Mouse (Mus musculus) neutrophil, adult 5-6 weeks (primary cell): ENCODE measurements at regions not wholly inside any gene's neighbourhood (a gene's known extent, or its start where the extent isn't known, plus 50 kb on each side); places are given as distances from the start of the nearest gene placed in this dataset.

Experiments
- ATAC-seq: fragments of 151-379, 151-347 bp; 2 replicates; pipeline ENCODE4 v1.8.0; 2017; ENCODE audit warnings: mild to moderate bottlenecking, moderate TSS enrichment; ENCODE audit not compliant: insufficient number of reproducible peaks, poor library complexity, low FRiP score, severe bottlenecking; ENCODE audit errors: extremely low read depth

DNA sequence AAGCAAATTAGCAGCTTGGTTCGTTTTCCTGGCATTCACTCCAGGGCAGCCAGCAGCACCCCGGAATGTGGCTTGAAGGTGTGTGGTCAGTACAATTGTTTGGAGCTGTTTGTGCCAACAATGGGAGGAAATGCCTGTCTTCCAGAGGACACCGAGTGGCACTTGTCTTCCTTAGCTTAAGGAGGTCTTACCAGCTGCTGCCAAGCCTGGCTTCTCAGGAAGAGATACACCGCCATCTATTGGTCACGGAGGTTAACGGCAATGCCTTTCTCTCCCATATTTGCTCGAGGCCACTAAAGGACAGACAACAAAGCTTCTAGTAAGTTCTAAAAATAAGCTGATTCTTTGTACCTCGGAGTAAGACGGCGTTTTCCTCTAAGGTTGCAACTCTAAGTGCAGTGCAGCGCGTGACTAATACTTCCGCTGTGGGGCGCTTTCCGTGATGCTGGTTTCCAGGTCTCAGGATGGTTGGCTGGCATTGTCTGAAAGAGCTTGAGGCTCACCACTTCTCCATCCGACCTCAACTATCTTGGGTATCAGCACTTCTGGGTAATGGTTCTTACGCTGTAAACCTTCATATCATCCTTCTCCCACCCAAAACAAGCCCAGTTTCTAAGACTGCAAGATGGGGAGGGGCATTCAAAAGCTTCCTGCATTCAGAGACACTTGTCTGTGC lies 145.2 kb downstream of the Psat1 start:
- ATAC-seq: peak; percentile 85

DNA sequence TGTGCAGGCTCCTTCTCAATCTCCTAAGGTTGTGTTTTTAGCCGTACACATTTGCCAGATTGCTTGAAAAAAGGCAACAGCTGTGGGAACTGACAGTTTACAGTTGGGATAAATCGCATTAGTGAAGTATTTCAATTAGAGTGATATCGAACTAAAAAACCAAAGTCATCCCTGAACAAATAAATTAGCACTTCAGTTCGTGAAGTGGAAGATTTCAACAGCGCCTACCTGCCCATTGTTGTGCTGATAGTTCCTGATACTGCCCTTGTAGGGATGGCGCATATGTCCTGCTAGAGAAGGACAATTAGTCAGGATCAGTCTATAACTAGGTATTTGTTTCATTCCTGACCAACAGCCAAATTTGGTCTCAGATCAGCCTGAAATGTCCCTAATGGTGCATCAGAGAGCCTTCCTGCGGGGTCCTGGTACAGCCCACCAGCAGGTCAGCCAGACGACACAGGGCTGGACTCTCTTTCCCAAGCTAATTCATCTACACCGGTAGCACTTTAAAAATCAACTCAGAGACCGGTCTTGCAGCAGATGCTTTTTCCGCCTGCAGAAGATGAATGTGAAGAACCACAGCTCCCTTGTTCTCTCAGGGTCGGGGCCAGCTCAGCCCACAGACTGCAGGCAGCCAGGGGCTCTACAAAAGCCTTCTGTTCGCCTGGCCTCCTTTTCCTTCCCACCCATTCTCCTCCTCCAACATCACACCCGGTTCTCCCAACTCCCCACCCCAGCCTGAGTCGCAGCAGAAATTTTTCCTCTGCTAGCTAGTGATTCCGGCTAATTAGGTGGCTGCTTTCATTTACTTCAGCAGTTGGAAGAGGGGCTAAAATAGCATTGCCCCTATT lies 146.1 kb downstream of the Psat1 start:
- no peak for ATAC-seq

DNA sequence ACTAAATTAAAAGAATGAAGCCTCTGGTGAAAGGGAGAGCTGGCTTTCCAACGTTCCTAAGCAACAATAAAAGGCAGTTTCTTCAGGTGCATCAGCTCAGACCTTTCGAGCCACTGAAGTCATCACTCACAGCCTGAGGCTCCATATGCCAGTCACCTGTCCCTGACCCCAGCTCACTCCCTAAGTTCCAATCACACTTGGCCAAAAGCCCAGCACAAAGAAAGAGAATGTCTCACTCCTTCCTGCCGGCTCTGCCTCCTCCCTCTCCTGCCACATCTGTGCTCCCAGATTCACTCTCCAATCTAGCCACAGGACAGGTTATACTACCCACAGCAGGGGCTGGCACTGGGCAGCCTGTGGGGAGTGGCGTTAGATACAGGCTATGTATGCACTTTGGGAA lies 150.7 kb downstream of the Psat1 start:
- ATAC-seq: no peak

DNA sequence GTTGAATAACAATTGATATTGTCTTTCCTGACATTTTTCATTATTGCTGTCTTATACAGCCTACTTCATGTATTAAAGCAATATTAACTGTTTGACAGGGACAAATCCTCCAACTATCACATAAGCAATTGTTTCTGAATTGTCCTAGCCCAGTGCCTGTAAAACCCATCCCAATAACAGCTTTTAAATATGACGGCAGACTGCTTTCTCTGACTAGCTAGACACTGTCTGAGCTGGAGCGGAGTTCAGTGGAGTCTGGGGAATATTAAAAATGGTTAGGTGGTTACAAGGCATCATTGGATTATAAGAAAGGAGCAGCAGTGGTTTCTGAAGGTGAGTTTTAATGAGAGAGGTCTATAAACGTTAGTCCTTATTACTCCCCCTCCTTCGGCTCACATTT lies 155.2 kb downstream of the Psat1 start:
- ATAC-seq: no peak

DNA sequence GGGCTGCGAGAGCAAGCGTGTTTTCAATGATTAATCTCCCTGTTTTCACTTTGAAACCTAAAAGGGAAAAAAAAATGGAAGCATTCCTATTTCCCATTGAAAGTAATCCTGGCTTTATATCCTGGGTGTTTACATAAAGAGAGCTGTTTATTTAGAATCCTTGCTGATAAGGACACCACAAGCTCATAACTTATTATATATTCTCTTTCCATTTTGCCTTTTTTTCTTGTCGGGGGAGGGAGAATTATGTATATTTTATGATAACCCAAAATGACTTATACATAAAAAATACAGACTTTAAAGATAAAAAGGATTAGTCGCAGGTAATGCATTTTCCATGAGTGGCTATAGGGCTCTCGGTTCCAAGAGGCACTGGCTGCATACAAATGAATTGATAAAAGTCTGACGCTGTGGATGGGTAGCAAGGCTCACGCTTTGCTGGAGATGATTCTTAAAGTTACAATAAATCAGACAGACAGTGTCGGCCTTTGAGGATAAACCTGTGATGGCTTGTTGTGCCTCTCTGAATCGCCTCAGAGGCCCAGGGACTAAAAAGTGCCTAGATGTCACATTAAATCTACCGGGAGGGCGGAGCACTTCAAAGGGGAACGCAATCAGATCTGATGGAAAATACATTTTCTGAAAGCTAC lies 155.7 kb downstream of the Psat1 start:
- ATAC-seq: no peak

DNA sequence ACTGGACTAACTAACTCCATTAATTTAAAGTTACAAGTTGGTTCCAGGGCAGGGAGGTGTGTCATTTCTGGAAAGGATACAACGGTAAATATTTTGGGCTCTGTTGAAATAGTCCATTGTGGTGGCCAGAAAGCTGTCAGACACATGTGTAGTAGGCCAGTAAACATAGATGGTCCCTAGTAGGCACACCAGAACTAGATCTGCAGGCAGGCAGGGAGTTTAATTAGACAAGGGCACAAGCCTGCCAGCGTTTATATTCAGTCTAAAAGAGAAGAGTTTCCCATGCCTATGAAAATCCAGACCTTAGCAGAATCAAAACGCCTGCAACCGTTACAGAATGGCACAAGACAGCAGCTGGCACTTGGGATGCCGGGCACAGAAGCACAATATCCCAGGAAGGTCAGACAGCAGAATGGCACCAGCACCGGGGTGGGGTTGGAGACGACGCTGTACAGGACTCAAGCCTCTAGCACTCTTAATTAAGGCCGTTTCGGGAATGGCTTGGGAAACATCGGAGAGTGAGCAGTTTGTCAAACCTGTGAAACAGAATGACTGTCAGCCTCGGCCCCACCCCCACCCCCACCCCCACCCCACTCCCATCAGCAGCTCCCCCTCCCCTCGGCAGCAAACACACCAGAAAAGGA lies 156.4 kb downstream of the Psat1 start:
- no peak for ATAC-seq

DNA sequence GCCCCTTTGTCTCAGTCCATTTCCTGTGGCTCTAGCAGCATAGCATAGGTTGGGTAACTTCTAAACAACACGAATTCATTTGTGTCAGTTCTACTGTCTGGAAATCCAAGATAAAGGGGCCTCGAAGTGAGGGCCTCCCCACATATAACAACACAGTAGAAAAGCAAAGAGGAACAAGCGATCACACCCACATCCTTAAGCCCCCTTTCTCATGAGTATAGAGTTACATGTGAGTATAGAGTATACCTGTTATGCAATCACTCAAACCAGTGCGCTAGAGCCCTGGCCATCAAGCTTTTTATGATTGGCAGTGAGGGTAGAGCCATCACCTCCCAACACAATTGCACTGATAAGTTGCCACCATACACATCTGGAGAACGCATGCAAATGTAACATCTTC lies 157.4 kb downstream of the Psat1 start:
- ATAC-seq: no peak

DNA sequence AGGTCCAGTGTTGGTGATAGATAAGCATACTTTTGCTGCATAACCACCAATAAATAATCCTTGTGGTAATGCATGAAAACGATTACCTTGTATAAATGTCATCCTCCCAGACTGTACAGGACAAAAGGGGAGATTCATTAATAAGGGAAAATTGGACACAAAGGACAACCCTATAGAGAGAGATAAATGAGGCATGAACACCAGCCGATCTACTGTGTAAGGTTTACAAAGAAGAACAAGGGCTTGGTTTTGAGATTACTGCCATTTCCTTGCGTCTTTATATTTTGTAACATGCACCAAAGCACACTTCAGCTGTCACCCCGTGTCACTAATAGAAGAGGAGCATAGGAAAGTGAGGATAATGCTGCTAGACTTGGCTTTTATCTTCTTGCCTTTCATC lies 162.5 kb downstream of the Psat1 start:
- no peak for ATAC-seq

DNA sequence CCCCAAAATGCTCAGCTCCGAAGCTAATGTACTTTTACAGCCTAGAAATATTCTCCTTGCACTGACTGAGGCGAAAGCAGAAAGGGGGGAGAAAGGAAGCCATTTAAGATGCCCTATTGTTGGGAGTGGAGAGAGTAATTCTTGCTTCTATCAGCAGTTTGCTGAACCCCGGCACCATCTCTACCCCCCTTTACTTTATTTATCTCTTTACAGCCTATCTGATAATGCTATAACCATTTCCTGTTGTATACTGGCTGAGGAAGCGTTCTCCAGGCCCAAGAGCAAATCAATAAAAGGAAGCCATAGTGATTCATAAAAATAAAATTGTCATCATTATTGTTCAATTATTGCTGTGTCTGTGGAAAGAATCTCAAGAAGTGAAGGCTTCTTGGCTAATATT lies 177.5 kb downstream of the Psat1 start:
- ATAC-seq: no peak

DNA sequence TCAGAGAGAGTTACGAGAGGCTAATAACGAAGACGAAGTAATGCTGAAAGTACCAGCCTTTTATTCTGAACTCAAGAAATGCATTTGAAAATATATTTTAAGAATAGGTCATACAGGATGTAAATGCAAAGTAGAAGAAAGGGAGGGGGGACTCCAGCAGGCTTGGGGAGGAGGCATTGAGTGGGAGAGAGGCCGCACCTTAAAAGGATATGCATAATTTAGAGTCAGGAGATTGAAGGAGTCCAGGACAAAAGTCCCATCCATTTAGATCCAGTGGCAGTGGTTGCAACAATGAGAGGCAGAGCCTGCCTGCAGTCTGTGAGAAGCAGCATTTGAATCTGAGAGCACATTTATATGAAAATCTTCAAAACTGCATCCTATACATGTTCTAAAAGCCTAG lies 186.1 kb downstream of the Psat1 start:
- no peak for ATAC-seq

DNA sequence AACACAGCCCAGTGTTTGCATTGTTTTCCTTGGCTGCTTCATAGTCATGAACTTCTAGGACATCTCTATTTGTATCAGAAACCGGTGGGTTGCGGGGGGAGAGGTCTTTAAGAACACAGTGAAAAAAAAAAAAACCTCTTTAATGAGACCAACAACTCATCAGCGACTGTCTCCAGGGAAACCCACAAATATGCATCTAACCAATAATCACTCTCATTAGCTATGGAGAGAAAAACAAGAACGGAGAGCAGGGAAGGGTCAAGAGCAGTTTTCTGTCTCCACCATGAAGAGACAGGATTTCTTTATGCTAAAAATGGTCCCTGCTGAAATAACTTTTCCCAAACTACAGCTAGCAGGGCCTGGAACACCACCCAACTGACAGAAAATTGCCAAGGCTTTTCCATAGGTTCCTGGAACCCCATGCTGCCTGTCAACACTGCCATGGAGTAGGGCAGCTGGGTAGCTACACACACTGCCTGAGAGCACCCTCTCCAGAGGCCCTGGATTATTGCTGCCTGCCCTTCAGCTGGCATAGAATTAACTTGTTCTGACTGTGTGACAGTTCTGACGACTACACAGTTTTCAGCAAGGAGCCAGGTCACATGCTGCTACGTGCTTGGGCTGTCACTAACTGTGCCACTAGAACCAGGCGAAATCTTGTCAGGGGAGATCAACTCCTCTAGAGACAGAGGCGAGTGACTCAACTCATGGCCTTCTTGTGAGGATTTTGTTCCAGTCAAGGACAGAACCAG lies 201.9 kb downstream of the Psat1 start:
- no peak for ATAC-seq

DNA sequence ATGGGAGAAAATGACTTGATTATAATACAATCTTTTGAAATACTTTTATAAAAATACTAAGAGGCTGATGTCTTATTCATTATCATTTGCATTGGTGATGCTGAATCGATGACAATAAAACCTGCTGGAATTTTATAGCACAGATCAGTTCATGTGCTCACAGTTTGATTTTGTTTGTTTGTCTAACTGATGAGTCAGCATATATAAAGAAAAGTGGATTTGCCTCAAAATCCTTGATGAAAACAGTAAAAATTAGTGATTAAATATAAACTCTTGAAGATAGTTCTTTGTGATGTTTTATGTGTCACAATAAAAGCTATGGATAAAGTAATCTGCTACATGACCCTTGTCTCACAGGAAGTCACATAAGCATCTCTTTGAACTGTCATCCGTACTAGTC lies 210.9 kb downstream of the Psat1 start:
- no peak for ATAC-seq

DNA sequence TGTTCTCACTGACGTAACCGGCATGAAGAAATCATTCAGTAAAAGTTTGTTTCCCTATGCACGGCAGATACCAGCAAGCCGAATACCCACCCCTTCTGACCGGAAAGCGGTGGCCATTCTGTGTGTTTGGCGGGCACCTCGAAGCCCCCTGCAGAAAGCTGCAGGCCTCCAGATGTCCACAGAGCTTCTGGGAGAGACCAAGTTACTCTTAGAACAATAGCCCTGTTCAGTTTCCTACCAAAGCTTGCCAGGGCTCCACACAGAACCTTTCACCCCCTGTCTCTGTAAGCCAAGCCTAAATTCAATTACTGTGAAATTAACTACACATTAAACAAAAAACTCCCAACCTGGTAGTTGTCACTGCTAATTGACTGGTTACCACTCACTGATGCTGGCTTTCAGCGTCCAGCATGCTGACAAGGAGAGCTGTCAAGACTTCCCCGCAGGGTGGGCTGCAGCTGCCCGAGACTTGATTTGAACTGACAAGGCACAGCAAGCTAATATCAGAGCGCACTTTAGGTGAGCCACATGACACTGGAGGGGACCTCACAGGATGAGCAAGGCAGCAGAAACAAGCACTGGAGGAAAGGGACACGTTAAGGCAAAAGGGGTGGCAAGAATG lies 220.2 kb downstream of the Psat1 start:
- ATAC-seq: no peak

DNA sequence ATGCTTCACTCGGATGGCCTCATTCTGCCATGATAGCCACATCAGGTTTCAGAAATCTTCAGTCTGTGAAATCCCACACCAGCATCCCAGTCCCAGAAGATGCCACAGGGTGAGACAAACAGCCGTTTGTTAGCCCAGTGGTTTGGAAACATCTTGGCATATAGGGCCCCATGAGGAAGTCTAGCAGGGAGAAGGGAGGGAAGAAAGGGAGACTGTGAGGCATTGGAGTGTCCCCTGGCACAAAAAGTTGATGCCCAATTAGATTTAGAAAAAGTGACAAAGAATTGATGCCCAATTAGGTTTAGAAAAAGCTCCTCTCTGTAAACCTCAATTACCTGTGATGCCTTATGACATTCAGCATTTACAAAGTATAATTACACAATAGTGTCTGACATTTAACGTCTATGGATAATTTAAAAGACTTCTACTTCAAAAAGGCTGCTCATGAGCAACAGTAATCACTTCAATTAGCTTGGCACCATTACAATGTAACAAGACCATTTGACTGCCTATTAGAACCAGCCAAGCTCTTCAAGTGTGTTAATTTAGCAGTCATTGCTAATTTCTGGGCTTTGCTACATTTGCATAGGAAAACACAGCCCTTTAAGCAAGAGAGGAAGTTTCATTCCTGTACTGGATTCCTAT lies 254.6 kb downstream of the Psat1 start:
- no peak for ATAC-seq

DNA sequence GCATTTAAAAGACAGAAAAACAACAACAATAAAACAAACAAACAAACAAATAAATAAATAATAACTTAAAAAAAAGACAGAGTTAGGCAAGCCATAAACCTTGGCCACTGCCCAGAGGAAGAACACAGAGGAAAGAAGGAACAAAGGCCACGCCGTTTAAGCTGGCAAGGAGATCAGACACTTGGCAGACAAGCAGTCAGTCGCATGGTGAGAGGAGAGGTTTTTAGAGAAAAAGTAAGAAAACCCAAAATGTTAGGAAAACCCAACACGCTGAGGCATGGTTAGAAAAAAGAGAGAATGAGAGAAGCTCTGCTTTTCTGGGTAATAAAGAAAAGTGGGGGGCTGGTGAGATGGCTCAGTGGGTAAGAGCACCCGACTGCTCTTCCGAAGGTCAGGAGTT lies 277.1 kb downstream of the Psat1 start:
- ATAC-seq: no peak

DNA sequence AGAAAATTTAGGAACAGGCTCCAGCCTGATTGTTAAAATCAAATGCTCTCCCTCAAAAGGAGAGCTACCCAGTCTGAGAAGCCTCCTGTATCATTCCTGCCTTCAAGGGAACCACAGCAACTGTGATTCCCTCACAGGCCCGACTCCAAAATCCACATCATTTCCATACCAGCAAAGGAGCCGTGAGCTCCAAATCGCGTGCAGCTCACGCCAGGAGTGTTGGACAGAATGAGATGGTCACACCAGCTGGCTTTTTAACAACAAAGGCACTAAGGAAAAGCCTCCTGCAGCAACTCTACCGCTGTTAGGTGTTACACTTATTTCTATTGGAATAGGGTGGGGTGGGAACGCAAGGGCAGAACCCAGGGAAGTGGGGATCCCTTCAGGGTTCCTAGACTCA lies 277.6 kb downstream of the Psat1 start:
- ATAC-seq: no peak

DNA sequence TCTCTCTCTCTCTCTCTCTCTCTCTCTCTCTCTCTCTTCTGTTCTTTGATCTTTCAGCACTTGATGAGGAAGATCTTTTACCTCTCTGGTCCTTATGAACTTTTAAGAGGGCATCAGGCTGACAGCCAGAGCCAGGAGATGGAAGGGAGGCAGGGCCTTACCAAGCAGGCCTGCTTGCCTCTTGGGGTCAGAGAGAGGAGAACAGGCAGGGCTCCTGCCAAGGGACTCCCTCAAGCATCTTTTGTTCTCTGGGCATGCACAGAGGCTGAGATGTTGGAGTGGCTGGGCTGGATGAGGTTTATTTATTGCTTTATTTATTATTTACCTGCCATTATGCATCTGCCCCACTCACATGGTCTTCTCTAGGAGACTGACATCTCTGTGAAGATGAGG lies 278.5 kb downstream of the Psat1 start:
- no peak for ATAC-seq

DNA sequence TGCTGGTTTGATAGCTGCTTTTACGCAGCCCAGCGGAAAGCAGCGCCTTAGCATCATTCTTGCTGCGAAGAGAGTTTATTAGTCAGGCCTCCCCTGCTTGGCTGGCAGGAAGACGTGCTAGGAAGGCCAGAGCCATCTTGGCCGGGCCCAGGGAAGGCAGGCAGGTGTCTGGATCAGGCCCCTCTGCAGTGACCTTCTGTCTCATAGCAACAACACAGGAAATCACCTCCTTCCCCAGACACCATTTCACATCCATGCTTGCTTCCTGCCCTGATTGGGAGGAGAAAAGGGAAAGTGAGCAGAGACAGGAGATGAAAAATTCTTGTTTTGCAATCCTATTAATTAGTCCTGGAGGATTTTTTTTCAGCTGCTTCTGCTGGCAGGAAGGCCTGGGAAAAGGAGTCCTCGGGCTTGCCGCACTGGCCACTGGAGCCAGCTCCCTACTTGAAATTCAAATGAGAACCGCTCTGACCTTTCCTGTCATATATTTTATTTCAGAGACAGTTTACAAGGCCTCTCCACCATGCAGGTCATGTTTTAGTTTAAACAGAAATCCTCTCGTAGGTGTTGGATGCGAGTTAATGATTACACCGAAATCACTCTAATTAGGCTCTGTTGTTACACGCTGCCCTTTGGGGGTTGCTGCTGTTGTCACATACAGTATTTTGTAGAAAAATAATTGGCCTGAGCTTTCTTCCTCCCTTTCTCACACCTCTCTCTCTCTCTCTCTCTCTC lies 279.1 kb downstream of the Psat1 start:
- ATAC-seq: no peak
